Mouse (Mus musculus): ENCODE measurements at regions not wholly inside any gene's neighbourhood (a gene's known extent, or its start where the extent isn't known, plus 50 kb on each side); places are given as distances from the start of the nearest gene placed in this dataset.

- intact Hi-C loops (cut with DNase I) = no loop called here
- no peak for DNase-seq (ENCODE audit: low spot score)
Observed at GRCm38 (mm10) chr8:126733779-126734178, 140.0 kb upstream of the Irf2bp2 start.

- DNase-seq (ENCODE audit: low spot score) = no peak
- intact Hi-C loops (cut with DNase I) = no loop called here
Observed at GRCm38 (mm10) chr8:126733307-126733706, 139.5 kb upstream of the Irf2bp2 start.

GRCm38 (mm10) chr8:126730017-126730631 is 136.3 kb upstream of the Irf2bp2 start:
- intact Hi-C loops (cut with DNase I) = no loop called here
- no peak for DNase-seq (ENCODE audit: low spot score)

- intact Hi-C loops (cut with DNase I) = no loop called here
- no peak for DNase-seq (ENCODE audit: low spot score)
Observed at GRCm38 (mm10) chr8:126728987-126729632, 135.3 kb upstream of the Irf2bp2 start.

- intact Hi-C loops (cut with DNase I) = no loop called here
- no peak for DNase-seq (ENCODE audit: low spot score)
Observed at GRCm38 (mm10) chr8:126728135-126728534, 134.3 kb upstream of the Irf2bp2 start.

- intact Hi-C loops (cut with DNase I) = no loop called here
- no peak for DNase-seq (ENCODE audit: low spot score)
Observed at GRCm38 (mm10) chr8:126727068-126727467, 133.3 kb upstream of the Irf2bp2 start.

GRCm38 (mm10) chr8:126723259-126724122 is 129.7 kb upstream of the Irf2bp2 start:
- intact Hi-C loops (cut with DNase I) = no loop called here
- no peak for DNase-seq (ENCODE audit: low spot score)

- intact Hi-C loops (cut with DNase I) = no loop called here
- DNase-seq (ENCODE audit: low spot score) = peak; percentile 30
Observed at GRCm38 (mm10) chr8:126721621-126722020, 127.8 kb upstream of the Irf2bp2 start.

GRCm38 (mm10) chr8:126720473-126721145 is 126.8 kb upstream of the Irf2bp2 start:
- intact Hi-C loops (cut with DNase I) = no loop called here
- DNase-seq (ENCODE audit: low spot score) = no peak

GRCm38 (mm10) chr8:126719748-126720147 is 126.0 kb upstream of the Irf2bp2 start:
- intact Hi-C loops (cut with DNase I) = no loop called here
- DNase-seq (ENCODE audit: low spot score) = no peak

GRCm38 (mm10) chr8:126717652-126718155 is 123.9 kb upstream of the Irf2bp2 start:
- intact Hi-C loops (cut with DNase I) = no loop called here
- no peak for DNase-seq (ENCODE audit: low spot score)

- intact Hi-C loops (cut with DNase I) = no loop called here
- DNase-seq (ENCODE audit: low spot score) = no peak
Observed at GRCm38 (mm10) chr8:126715666-126716065, 121.9 kb upstream of the Irf2bp2 start.

- intact Hi-C loops (cut with DNase I) = no loop called here
- no peak for DNase-seq (ENCODE audit: low spot score)
Observed at GRCm38 (mm10) chr8:126713602-126714145, 119.9 kb upstream of the Irf2bp2 start.

GRCm38 (mm10) chr8:126713181-126713580 is 119.4 kb upstream of the Irf2bp2 start:
- intact Hi-C loops (cut with DNase I) = no loop called here
- no peak for DNase-seq (ENCODE audit: low spot score)

- intact Hi-C loops (cut with DNase I) = no loop called here
- DNase-seq (ENCODE audit: low spot score) = no peak
Observed at GRCm38 (mm10) chr8:126712749-126713148, 119.0 kb upstream of the Irf2bp2 start.

GRCm38 (mm10) chr8:126708956-126709355 is 115.2 kb upstream of the Irf2bp2 start:
- DNase-seq (ENCODE audit: low spot score) = no peak
- intact Hi-C loops (cut with DNase I) = no loop called here

- intact Hi-C loops (cut with DNase I) = no loop called here
Observed at GRCm38 (mm10) chr8:126707300-126707902, 113.6 kb upstream of the Irf2bp2 start.

GRCm38 (mm10) chr8:126706247-126706646 is 112.5 kb upstream of the Irf2bp2 start:
- no peak for DNase-seq (ENCODE audit: low spot score)
- intact Hi-C loops (cut with DNase I) = no loop called here

More at GRCm38 (mm10) chr8:126707300-126707902, 113.6 kb upstream of the Irf2bp2 start:
- no peak for DNase-seq (ENCODE audit: low spot score)

GRCm38 (mm10) chr8:126705391-126705790 is 111.6 kb upstream of the Irf2bp2 start:
- intact Hi-C loops (cut with DNase I) = no loop called here
- no peak for DNase-seq (ENCODE audit: low spot score)

All from heart, postnatal 25 days (tissue).